ENCODE assay signal across 28 mouse cellular contexts in genomic region chr1:184761988-184762387, GRCm38 (mm10). TPM values are rescaled to one million over a fixed set of nuclear protein-coding genes. Genes with fewer than 3 reads are reported as not detected.
DNase-seq lines count a peak whose midpoint lies in the region; ATAC-seq and TF ChIP-seq lines count a peak whose summit lies in the region.
"Had no signal": no experiment of that assay in that cellular context is flagged by ENCODE, and none has a peak within 500 bp of the region (broad histone marks: within the 10 kb centered on the region; RNA-seq: fewer than 3 reads in every experiment).

No protein-coding gene starts in this region.

- H3K27me3 ChIP-seq in liver, adult 2 months (ENCODE audit: control insufficient read depth, insufficient read depth, low read length) = no peaks in the 10 kb centered on the region
- H3K27me3 ChIP-seq in myocyte (ENCODE audit: control insufficient read depth, insufficient read depth, insufficient read length) = no peaks in the 10 kb centered on the region
- H3K27me3 ChIP-seq in embryonic facial prominence, embryonic 10.5 days (replicated peaks; ENCODE audit: low read depth, poor library complexity, severe bottlenecking) = no peaks in the 10 kb centered on the region
- H3K27me3 ChIP-seq: embryonic facial prominence, embryonic 13.5 days; forebrain, embryonic 12.5 days; hindbrain, embryonic 13.5 days had no signal

- 0 out of 2 replicates have a peak, but pooled peaks have one; percentile 30 for ATAC-seq in erythroblast, adult 5-6 weeks (replicated peaks; ENCODE audit: low FRiP score, poor library complexity, severe bottlenecking)

- no peak overlapping the region for H3K4me2 ChIP-seq in myocyte (ENCODE audit: low read depth)
- H3K4me2 ChIP-seq: embryonic facial prominence, embryonic 13.5 days; forebrain, embryonic 12.5 days; heart, embryonic 11.5 days; hindbrain, embryonic 13.5 days; lung, embryonic 14.5 days had no signal

- TF ChIP-seq CTCF in liver, adult 2 months (IDR thresholded peaks at IDR 0.05; ENCODE audit: low read depth, low read length) = no peak

- no peak overlapping the region for H3ac ChIP-seq in myocyte (ENCODE audit: control insufficient read depth, insufficient read length)

- no peak overlapping the region for H3K27ac ChIP-seq in liver, adult 2 months (replicated peaks; ENCODE audit: insufficient read depth, low read depth, low read length)
- no peak overlapping the region for H3K27ac ChIP-seq in embryonic facial prominence, embryonic 10.5 days (replicated peaks)
- H3K27ac ChIP-seq: embryonic facial prominence, embryonic 13.5 days; forebrain, embryonic 12.5 days; hindbrain, embryonic 13.5 days; liver, embryonic 14.5 days; midbrain, embryonic 10.5 days had no signal

- H3K4me1 ChIP-seq in liver, adult 2 months (ENCODE audit: control insufficient read depth, insufficient read depth, low read length) = no peaks in the 10 kb centered on the region
- no peaks in the 10 kb centered on the region for H3K4me1 ChIP-seq in embryonic facial prominence, embryonic 10.5 days
- H3K4me1 ChIP-seq: embryonic facial prominence, embryonic 13.5 days; forebrain, embryonic 12.5 days; hindbrain, embryonic 13.5 days; midbrain, embryonic 10.5 days had no signal

- no peak overlapping the region for H3K4me3 ChIP-seq in liver, adult 2 months (ENCODE audit: insufficient read depth, low read depth, low read length)
- H3K4me3 ChIP-seq in myocyte = no peak overlapping the region
- no peak overlapping the region for H3K4me3 ChIP-seq in embryonic facial prominence, embryonic 10.5 days
- H3K4me3 ChIP-seq: embryonic facial prominence, embryonic 13.5 days; erythroblast, embryonic 14.5 days; forebrain, embryonic 12.5 days; hindbrain, embryonic 13.5 days; midbrain, embryonic 10.5 days had no signal

- H3K79me2 ChIP-seq in liver, adult 2 months (ENCODE audit: control insufficient read depth, insufficient read depth, low read length) = no peaks in the 10 kb centered on the region
- H3K79me2 ChIP-seq in myocyte (ENCODE audit: control insufficient read depth, insufficient read depth) = no peaks in the 10 kb centered on the region

- DNase-seq in adrenal gland, adult (ENCODE audit: inconsistent age in 2 of 2, low spot score in 1 of 2) = peak; percentile 23 to 45
- DNase-seq in adrenal gland, adult 18-20 months (ENCODE audit: low spot score in 2 of 2) = no peak
- DNase-seq in liver, adult 2 months (ENCODE audit: extremely low read depth, low read depth, low spot score) = peak; percentile 21
- no peak for DNase-seq in liver
- no peak for DNase-seq in embryonic facial prominence, embryonic 10.5 days (ENCODE audit: low spot score)
- no peak for DNase-seq in natural killer cell, adult 2 months (ENCODE audit: low spot score in 2 of 2)
- DNase-seq: cerebellum, adult 11-12 months; cerebellum, adult 9-11 months; embryo, embryonic 11 days; gastrocnemius, postnatal 10 days; heart, adult 18-20 months; heart, postnatal 4 days; kidney, adult 11 months; left cerebral cortex, postnatal 4 days; lung, embryonic 14.5 days; lung, postnatal 14 days; retina, postnatal 1 day; right cerebral cortex, postnatal 14 days; thymus, postnatal 14 days had no signal

- no peaks in the 10 kb centered on the region for H3K36me3 ChIP-seq in liver, adult 2 months (ENCODE audit: control insufficient read depth, insufficient read depth, low read length)
- no peaks in the 10 kb centered on the region for H3K36me3 ChIP-seq in myocyte (ENCODE audit: control insufficient read depth, insufficient read depth)
- H3K36me3 ChIP-seq in embryonic facial prominence, embryonic 10.5 days (replicated peaks) = no peaks in the 10 kb centered on the region
- H3K36me3 ChIP-seq: embryonic facial prominence, embryonic 13.5 days; forebrain, embryonic 12.5 days; hindbrain, embryonic 13.5 days; midbrain, embryonic 10.5 days had no signal

- H3K9ac ChIP-seq in liver, adult 2 months (ENCODE audit: low read depth, low read length) = no peak overlapping the region
- H3K9ac ChIP-seq: embryonic facial prominence, embryonic 13.5 days; forebrain, embryonic 12.5 days; hindbrain, embryonic 13.5 days; liver, embryonic 14.5 days; lung, embryonic 14.5 days had no signal

- TF ChIP-seq POLR2A in liver, adult 2 months (IDR thresholded peaks at IDR 0.05; ENCODE audit: extremely low read depth, insufficient read depth, low read length) = no peak
- no peak for TF ChIP-seq POLR2A in myocyte (IDR thresholded peaks at IDR 0.05; ENCODE audit: insufficient read length, low read depth)

- no peaks in the 10 kb centered on the region for H3K9me3 ChIP-seq in embryonic facial prominence, embryonic 10.5 days
- H3K9me3 ChIP-seq: embryonic facial prominence, embryonic 13.5 days; forebrain, embryonic 12.5 days; hindbrain, embryonic 13.5 days; midbrain, embryonic 10.5 days had no signal

- 62% methylated on average over 4 of the region's 4 CpGs for WGBS in liver, adult 2 months
- 80% methylated on average over 4 of the region's 4 CpGs for WGBS in embryonic facial prominence, embryonic 10.5 days

TF ChIP-seq in myocyte, 11 proteins besides CTCF, POLR2A, EP300 and RAD21:
- TF ChIP-seq MAX (IDR thresholded peaks at IDR 0.05; ENCODE audit: low read depth) = no peak
- no peak for TF ChIP-seq POLR2AphosphoS2 (IDR thresholded peaks at IDR 0.05; ENCODE audit: insufficient read length, low read depth)
- peak; percentile 48; the same call in 1 of the 2 replicates for TF ChIP-seq CEBPB (IDR thresholded peaks at IDR 0.05; ENCODE audit: insufficient read depth, poor library complexity, severe bottlenecking)
TF ChIP-seq in myocyte: peak in this region for 1.

RNA-seq across cellular contexts. Expression of gene Hlx, which starts 29.6 kb away (rescaled TPM):
- 10 to 100 TPM; 10.7 to 11.1 TPM for total RNA-seq in adrenal gland, adult 18-20 months (2021)
- 1.1 and 2.3 TPM in 2 replicates for total RNA-seq in liver, adult 2 months (2014; rRNA removed)
- 6.1 and 7.3 TPM in 2 replicates for polyA plus RNA-seq in liver, adult 2 months (2012; rRNA removed)
- 1.7 and 6.9 TPM in 2 replicates for total RNA-seq in erythroblast, adult 5-6 weeks (2015; ENCODE audit: low replicate concordance)
- total RNA-seq in erythroblast, adult 5-6 weeks (2017; ENCODE audit: low replicate concordance) = 1.8 and 7.8 TPM in 2 replicates
- 15.8 TPM for polyA plus RNA-seq in myocyte (2012; fragmentation: generic; extraction: Trizol)
- polyA plus RNA-seq in embryonic facial prominence, embryonic 10.5 days (2016; fragmentation: Nextera tagmentation; extraction: Ambion mirVana) = 5.8 and 7.7 TPM in 2 replicates

RNA-seq across cellular contexts. Expression of gene Marc1, which starts 49.1 kb away (rescaled TPM):
- total RNA-seq in adrenal gland, adult 18-20 months (2021) = 10 to 100 TPM in 1 of 2 experiments, 1 to 10 TPM in 1; 6.1 to 19.0 TPM
- 345 and 386 TPM in 2 replicates for total RNA-seq in liver, adult 2 months (2014; rRNA removed)
- polyA plus RNA-seq in liver, adult 2 months (2012; rRNA removed) = 395 and 462 TPM in 2 replicates
- not detected in 2 replicates for total RNA-seq in erythroblast, adult 5-6 weeks (2015; ENCODE audit: low replicate concordance)
- not detected in 2 replicates for total RNA-seq in erythroblast, adult 5-6 weeks (2017; ENCODE audit: low replicate concordance)
- polyA plus RNA-seq in myocyte (2012; fragmentation: generic; extraction: Trizol) = not detected
- polyA plus RNA-seq in embryonic facial prominence, embryonic 10.5 days (2016; fragmentation: Nextera tagmentation; extraction: Ambion mirVana) = 0.07 TPM in 1 of 2 replicates, not detected in the other
- polyA plus RNA-seq: embryonic facial prominence, embryonic 13.5 days; erythroblast, embryonic 14.5 days; lung, embryonic 14.5 days; midbrain, embryonic 10.5 days had no signal

Comparison
In these comparisons a context has a peak if more than half of its experiments do, and no peak if none do; other contexts are left out.
1. DNase-seq: peak in adrenal gland, adult (2 of 2) and liver, adult 2 months (single experiment); none in adrenal gland, adult 18-20 months (0 of 2), liver (single experiment), embryonic facial prominence, embryonic 10.5 days (single experiment) and natural killer cell, adult 2 months (0 of 2).
2. RNA of gene Marc1, which starts 49.1 kb away (total RNA-seq): 345 to 386 TPM in liver, adult 2 months; 6.1 to 19.0 TPM in adrenal gland, adult 18-20 months and not detected in erythroblast, adult 5-6 weeks; every median in the first group is over 10 times any median in the second.